Mouse (Mus musculus) NIH3T3 (cell line): ENCODE measurements around the gene Cfap299.

Experiments used
- DNase-seq: peaks from one replicate; pipeline ENCODE4 v3.0.0-alpha.2; 2012; ENCODE audit warnings: low read depth

Cfap299 gene

DNA sequence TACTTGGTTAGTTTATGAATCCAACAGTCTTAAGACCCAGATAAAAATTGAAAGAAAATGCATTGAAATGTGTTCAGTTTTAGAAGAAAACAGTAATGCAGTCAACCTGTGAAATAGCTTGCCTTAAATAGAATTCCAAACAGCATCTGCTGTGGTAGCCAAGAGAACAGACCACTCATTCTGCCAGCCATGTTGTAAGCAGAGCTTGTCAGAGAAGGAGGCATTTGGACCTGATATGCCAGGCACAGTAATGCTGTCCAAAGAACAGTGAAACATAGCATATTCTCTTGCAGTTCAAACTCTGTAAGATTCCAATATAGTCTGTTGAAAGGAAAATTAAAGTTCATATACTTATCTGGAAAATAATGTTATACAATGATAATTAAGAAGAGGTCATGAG lies 321.2 kb downstream of the Cfap299 start:
- DNase-seq: no peak

DNA sequence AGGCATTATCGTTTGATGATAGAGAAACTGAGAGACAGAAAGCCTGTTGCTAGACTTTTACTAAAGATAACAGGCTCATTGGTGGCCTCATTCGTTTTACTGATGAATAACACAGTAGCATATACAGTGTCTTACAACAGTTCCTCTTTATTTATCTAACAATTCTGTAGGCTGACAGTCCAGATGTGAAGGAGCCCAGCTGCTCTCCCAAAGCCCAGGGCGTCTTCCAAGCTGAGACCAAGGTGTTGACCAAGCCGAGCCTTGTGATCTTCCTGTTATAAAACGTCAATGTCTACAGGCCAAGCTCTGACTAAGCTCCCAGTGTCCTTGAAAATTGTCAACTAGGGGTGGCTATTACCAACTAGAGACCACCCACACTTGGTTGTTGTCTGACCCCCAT lies 321.9 kb downstream of the Cfap299 start:
- no peak for DNase-seq

DNA sequence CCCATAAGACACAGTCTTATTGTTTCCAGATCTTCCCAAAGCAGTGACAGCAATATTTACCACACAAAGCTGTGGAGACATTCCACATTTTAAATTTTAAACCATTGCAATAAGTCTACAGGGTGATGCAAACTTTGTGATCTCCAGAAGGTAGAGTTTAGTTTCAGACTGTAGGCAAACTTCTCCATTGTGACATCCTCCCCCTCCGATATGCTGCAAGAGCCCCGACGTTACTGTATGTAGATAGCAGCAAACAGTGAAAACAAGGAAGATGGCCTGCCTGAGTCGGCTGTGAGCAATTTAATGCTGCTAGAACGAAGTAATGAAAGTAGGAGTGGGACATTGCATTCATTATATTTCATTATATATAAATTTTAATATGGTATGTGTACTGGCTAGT lies 359.1 kb downstream of the Cfap299 start:
- no peak for DNase-seq

DNA sequence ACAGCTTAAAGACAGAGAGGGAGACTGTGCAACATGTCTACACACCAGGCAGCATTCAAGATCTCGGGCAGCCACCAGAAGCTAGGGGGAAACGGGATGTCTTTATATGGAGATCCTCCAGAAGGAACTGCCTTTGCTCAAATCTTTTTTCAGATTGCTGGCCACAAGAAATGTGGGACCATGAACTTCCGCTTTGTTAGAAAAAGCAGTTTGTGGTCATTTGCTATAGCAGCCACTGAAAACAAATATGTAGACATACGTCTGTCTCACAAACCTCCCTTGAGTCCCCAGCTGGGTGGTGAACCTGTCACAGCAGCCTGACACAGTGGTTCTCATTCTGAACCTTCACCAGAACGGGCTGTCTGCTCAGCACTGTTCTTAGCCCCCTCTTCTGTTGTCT lies 363.0 kb downstream of the Cfap299 start:
- no peak for DNase-seq

DNA sequence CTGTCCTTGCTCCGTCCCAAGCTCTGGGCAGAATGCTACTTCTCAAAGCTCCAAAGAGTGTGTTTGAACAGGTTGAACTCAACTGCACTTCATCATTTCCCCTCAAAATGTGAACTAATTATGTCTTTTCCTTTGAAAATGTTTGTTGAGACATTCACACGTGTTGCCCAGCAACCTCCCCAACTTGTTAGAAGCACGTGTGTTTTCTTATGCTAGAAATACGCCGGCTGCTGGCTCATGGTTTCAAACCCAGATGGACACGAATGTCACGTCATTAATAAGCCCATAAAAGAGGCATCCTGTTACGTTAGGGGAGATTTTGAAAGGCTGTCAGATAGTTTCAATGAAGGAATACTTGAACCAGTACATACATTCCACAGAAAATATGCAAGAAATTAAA lies 367.2 kb downstream of the Cfap299 start:
- no peak for DNase-seq

DNA sequence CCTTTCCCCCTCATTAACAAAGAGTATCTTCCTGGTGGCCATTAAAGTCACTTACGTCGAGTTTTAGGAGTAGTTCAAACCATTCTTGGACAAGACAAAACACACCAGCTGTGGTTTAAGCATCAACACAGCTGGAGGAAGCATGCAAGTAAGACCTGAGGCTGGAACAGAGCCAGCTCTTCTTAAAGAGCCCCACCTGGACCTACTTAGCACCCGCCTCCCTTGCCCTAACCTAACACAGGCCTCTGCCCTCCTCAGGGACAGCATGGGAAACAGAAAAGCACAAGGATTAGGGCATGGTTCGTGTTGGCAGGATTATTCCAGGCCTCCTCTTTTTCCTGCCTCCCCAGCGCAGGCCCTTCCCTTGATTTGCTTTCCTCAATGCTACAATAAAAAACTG lies 374.9 kb downstream of the Cfap299 start:
- no peak for DNase-seq

DNA sequence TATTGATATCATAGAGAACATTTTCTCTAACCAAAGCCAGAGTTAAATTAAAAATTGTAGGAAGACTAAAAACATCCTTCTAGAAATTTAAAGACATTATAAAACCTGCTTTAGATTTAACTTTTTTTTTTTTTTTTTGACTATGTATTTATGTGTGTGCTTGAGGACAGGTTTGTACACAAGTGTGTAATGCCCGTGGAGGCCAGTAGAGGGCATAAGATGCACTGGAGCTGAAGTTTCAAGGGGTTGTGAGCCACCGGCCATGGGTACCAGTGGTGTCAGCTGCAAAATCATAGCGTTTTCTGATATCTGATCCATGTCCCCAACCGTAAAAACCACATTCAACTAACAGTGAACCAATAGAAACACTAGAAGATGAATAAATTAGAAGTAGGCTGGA lies 377.5 kb downstream of the Cfap299 start:
- peak; percentile 39 for DNase-seq

DNA sequence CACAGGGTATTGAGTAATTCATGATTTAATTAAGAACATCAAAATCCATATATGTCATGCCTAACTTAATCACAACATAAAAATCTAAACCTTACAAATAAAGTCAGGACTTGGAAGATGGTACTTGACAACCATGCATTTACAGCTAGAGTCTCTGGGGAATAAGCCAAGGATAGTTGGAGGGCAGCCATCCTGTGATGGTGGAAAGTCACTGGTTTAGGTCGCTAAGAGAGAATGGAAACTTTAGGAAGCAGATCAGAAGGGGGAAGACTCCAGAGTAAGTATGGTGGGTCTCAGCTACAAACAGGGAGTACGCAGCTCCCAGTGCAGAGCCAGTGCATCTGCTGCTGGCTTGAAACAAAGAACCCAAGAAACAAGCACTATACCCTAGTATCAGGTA lies 386.3 kb downstream of the Cfap299 start:
- peak; percentile 7 for DNase-seq

DNA sequence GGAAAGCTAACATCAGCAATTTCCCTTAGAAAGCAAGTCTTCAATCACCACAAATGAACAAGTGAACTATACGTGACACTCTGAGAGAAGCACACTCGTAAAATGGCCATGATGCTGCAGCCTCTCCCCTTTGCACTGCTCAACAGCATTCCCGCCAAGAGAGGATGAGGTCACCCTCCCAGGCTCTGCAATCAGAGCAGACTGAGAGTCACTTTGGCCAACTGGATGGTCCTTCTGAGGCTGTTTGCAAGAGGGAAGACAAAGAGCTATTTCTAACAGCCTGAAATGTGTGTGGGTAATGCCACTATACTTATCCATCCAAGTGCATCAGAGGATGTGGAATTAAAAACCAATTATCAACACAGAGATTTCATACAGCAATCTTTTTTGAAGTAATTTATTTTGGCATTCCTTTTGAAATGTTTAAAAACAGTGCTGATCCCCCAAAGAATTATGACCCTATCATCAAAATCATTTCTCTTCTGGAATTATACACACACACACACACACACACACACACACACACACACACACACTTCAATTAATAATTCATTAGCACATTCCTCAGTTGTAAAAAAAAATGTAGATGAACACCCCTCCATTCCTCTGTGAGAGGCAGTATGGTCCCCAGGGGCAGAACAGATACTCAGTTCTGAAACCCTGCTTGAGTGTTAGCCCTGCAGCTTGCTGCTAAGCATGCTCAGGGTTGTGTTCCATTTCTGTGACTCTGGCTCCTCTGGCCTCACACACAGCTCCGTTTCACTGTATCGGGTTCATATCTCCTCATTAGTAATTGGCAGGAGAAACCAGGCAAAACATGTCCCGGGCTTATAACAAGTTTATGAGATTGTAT lies 403.3 kb downstream of the Cfap299 start:
- no peak for DNase-seq

DNA sequence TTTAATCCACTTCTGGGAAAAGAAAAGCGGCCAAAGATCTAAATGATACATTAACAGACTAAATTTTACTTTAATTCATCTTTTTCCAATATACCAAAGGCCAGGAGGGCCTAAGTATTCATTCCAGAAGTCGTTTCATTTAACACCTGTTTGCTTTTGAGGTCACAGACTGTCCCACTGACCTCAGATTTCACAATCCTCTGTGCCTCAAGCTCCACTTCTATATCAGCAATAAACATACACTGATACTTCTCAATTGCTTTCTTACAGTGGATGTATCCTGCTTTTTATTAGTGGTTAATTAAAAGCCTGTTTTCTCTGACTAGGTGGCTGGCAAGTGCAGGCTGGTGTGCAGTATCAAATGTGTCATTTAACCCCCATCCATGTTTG lies 403.9 kb downstream of the Cfap299 start:
- no peak for DNase-seq

DNA sequence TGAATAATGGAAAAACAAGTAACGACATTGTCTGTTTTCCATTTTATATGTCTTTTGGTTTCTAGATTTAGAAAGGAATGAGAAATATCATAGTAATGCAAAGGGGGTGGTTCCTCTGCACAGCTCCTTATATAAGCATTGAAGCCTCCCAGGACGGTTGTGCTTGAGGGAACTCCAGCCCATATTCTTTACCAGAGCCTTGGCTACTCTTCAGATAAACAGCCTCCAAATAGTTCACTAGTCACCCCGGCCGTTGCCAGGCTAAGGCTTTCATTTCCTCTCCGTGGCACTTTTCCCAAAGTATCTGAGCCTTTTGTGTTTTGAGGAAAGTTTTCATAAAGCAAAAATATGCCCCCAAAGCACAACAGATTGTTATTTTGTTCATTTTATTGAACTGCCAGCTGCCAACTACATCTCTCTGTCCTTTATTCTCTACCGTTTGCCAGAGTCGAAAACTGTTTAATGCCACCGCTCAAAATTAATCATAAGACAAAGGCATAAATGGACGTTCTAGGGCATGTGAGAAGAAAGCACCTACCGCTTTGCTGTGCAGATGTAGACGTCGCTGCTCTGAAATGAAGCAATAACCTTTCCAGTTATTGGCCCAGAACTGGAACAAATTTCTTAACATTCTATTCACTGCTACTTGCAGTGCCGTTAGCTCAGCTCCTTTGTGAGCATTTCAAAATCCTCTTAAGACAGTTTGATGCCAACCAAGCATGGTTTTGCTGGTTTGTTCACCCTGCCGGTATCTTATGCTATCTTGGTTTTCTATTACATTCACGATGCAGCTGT lies 433.0 kb downstream of the Cfap299 start:
- DNase-seq: peak; percentile 22

DNA sequence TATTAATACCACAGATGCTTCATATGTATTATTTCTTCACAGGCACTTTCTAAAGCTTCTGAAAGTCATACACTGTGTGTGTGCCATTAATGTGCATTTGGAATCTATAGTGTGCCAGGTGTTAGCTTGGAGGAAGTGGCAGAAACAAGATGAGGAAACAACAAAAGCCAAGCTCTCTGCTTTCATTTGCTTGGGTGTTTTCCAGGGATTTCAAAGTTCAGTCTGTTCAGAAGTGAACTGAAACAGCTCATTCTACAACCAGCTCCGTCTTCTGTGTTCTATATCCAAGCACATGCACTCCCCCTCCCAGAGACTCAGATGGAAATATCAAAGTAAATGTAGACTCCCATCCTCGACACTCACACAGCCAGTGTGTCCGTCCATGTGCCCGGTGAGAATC lies 449.5 kb downstream of the Cfap299 start:
- no peak for DNase-seq

DNA sequence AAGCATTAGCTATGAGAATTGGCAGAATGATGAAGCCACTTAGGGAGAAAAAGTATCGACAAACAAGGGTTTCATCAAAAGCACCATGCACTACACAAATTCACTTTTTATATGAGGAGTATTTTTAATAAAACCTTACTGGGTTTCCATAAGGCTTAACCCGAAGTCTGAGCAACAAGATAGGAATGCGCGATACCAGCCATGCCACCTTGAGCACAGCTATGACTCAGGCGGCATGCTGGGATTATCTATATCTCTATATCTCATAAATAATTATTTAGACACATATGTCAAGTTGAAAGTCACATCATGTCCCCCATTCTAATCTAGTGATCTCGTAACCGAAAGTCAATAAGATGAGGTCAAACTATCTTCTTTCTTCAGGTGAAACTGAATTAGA lies 453.0 kb downstream of the Cfap299 start:
- DNase-seq: no peak

DNA sequence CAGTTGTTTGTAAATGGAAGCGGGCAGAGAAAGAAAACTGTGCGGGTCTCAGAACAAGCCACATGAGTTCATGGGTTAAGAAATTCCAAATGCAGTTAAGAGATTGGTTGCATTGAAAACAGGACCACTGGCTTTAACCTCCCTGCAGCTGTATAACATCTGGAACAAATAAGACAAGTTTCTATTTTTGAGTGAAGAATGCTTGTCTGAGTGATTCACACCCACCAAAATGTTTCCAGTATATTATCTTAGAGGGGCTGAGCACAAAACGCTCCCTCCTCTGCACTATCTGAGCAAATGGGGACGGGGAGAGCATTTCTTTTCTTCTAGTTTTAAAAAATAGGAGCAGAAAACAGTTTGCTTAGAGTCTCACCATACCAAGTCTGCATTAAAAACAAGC lies 458.6 kb downstream of the Cfap299 start:
- DNase-seq: peak; percentile 64

DNA sequence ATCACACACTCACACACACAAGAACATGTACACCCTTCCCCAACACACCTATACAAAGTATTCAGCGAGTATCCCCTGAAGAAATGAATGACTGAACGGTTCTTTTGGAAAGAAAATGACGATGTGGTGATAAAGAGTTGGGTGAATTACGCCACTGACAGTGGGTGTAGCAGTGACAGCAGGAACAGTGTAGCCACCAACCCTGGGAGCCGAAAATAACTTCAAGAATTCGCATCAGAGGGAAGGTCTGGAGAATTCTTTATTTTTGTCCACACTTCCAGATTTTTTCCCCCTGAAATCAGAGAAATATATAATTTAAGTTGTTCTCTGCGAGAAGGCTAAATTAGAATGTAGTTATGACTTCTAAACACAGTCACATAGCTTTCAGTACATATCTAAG lies 459.5 kb downstream of the Cfap299 start:
- DNase-seq: no peak

DNA sequence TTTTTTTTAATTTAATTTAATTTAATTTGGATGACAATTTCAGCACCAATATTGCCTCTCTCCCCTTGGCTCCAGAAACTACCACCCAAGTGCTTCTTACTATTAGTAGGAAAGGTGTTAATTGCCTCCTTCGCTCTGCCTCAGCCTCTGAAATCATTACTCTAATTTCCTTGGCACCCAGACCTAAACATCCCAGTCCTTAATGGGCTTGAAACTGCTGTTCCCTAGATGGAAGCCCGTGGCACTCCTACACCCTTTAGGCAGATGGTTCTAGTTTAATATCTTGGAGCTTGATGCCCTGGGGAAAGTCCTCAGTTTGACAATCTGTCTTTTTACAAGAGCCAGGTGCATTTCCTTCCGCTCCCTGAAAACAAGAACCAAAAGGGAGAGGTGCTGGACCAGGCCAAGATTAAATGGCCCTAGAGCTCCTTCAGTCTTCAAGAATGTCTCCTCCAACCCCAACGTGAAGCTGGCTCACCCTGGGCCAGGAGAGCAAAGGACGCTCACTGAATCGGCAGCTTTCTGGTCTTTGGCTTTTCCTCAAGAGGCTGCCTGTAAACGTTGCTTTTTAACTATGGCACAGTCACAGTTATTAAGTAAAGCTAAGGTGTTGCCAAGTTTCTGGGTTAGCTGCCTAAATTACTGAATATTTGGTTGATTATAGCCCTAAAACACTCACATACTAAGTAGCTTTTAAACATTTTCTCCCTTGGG lies 461.9 kb downstream of the Cfap299 start:
- DNase-seq: no peak

DNA sequence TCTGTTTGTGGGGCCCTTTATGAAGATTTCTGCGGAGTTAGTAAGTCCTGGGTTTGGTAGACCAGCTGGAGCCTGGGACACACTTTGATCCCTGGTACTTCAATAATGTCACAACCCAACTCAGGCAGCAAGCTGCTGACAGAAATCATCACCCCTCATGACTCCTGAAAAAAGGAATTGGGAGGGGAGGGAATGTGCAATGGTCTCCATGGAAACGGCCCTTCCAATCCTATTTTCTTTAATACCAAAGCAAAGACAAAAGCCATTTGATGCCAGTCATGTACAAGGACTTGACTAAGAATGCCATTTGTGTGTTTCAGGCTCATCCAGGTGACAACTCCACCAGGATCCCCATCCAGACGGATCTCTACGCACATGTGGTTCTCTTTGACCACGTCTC lies 472.4 kb downstream of the Cfap299 start:
- DNase-seq: no peak

DNA sequence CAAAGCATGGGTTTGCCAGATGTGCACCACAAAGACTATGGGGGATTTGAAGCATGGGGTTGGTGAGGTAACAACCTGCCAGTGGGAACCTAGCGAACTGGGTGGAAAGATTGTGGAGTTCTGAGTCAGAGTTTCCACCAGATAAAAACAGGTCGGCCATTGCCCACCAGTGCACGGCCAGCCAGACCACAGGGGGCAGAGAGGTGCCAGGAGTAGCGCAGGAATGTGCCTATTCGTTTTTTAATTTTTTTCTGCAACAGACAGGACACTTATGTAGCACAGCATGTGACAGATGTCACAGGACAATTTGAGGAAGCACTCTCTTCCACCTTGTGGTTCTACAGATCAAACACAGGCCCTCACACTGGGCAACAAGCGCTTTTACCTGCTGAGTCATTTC lies 475.7 kb downstream of the Cfap299 start:
- no peak for DNase-seq

DNA sequence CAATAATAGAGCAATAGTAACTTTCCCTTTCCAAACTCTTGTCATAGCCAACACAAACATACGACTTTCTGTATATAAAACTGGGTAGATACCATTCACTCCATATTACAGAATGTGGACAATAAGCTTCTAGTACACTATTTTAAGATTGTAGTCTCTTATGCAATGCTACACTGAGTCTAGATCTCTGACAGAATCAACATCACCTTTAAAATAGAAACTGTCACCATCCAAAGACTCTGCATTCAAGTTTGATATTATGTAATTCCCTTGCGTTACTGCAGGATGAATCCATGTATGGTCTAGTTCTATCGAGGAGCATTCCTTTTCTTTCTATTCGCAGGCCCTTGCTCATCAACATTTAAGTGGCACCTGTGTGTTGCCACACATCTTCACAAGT lies 477.4 kb downstream of the Cfap299 start:
- no peak for DNase-seq

DNA sequence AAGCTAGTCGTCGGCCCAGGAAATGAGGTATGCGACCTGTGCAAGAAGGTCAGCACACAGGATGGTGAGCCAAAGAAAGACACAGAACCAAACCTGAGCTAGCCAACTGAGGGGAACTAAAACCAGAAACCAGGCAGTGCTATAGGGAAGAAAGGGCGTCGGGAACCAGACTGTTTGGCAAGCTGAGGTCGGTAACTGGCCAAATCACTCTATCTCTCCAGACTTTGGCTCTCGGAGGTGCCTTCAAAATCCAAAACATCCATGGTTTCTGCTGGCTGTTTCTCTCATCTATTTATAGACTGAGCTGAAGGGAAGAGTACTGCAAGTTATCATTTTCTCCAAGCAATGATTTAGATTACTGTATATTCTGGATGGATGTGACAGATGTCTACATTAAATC lies 477.9 kb downstream of the Cfap299 start:
- peak; percentile 36 for DNase-seq

DNA sequence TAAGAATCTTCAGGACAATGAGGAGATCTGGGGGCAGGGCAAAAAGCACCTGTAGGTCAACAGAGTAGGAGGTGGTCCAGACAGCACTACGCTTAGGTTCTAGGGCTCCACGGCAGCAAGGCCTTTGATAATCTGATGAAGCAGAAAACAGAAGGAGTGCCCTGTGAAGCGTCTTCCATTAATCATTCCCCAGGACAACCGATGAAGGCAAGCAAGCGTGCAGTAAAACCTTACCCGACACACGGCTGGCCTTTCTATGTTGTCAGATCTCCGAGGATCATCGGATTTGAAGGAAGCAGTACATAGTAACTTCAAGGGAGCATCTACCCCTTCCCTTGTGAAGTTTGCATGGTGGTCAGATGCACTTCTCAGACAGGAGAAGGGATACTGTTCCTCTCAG lies 478.8 kb downstream of the Cfap299 start:
- no peak for DNase-seq

DNA sequence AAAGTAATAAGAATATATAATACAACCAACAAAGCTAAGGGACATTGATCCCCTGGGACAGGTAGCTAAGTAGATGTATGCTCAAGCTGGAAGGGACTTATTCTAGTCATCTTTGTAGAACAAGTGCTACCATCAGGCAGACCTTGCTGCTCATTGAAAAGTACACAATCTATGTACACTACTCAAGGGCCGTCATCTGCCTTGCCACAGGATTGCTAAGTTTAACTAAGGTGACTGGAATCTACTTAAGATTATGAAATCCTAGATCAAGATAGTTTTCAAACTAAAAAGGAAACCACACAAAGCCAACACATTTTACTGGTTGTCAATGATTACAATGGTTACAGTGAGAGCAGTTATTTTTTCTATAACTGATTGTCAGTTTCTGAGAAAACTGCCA lies 483.3 kb downstream of the Cfap299 start:
- DNase-seq: no peak

DNA sequence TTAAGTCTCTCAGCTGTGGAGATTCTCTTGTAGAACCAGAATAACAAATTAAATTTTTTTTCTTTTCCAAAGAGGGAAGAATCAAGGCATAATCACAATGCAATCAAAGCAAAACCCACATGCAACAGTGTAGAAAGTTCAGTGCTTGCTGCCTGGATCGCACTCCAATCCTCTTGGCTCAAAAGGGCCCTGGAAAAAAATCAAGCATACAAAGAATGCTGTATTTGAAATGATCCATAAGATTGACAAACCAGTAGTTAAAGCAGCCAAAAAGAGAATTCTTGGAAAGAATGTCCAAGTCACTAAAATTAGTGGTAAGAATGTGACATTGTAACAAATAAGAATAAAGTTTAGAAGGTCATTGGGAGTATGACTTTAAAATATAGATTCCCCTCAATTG lies 486.2 kb downstream of the Cfap299 start:
- no peak for DNase-seq
